Mouse (Mus musculus) urinary bladder, postnatal 0 days (tissue): ENCODE measurements around the gene Rufy4. TPM values are rescaled to one million over a fixed set of nuclear protein-coding genes. Genes with fewer than 3 reads are reported as not detected.

Source experiments
- polyA plus RNA-seq: library from polyadenylated mRNA; unstranded; fragments of >200 nt; fragmentation: Nextera tagmentation; extraction: Ambion mirVana; gene quantifications from 2 replicates; pipeline ENCODE4 v1.2.1, GENCODE M21; 2015

The Rufy4 gene
- polyA plus RNA-seq = 0.15 TPM in 1 of 2 replicates, not detected in the other

GRCm38 (mm10) chr1:74124991-74125552 is at the start of gene Rufy4:
Gene Rufy4, plus strand, starts transcription at chr1:74125541.

GRCm38 (mm10) chr1:74124021-74124981 is 1.0 kb upstream of the Rufy4 start, which contains the start of gene Tns1:
Gene Tns1, minus strand, starts transcription at chr1:74124449.

GRCm38 (mm10) chr1:74153461-74154184 is 28.3 kb downstream of the Rufy4 start, which contains the start of gene Cxcr2:
Gene Cxcr2, plus strand, starts transcription at chr1:74153989.

GRCm38 (mm10) chr1:74194445-74194844 is 69.1 kb downstream of the Rufy4 start, which contains the start of gene Cxcr1:
Gene Cxcr1, minus strand, starts transcription at chr1:74194631.

Other genes with a start within 250 kb of the Rufy4 start
- gene Tns1, start 1.1 kb upstream of the Rufy4 start, polyA plus RNA-seq = 279 and 343 TPM in 2 replicates
- 0.05 and 2.8 TPM in 2 replicates for gene Cxcr2, start 28.4 kb downstream of the Rufy4 start, polyA plus RNA-seq
- gene Cxcr1, start 69.1 kb downstream of the Rufy4 start, polyA plus RNA-seq = not detected in 2 replicates
- gene Arpc2, start 110.5 kb downstream of the Rufy4 start, polyA plus RNA-seq = 632 and 686 TPM in 2 replicates
- 1.4 and 2.3 TPM in 2 replicates for gene Gpbar1, start 153.0 kb downstream of the Rufy4 start, polyA plus RNA-seq
- gene Aamp, start 159.2 kb downstream of the Rufy4 start, polyA plus RNA-seq = 160 and 178 TPM in 2 replicates
- gene Pnkd, start 159.4 kb downstream of the Rufy4 start, polyA plus RNA-seq = 80.3 and 85.3 TPM in 2 replicates
- 98.5 and 105 TPM in 2 replicates for gene Tmbim1, start 180.1 kb downstream of the Rufy4 start, polyA plus RNA-seq
- 0.88 and 1.0 TPM in 2 replicates for gene Catip, start 236.6 kb downstream of the Rufy4 start, polyA plus RNA-seq
- 5.6 and 31.7 TPM in 2 replicates for gene Slc11a1, start 249.7 kb downstream of the Rufy4 start, polyA plus RNA-seq